Mouse (Mus musculus): ENCODE measurements around the gene Slamf1.

Gene Slamf1

GRCm38 (mm10) chr1:171766898-171767297 lies at the start of gene Slamf1:
Gene Slamf1 (plus strand): TSS chr1:171767127.
- DNase-seq, result peak; percentile 23 to 35

- no peak for DNase-seq
Observed at GRCm38 (mm10) chr1:171731195-171731594, 35.7 kb upstream of the Slamf1 start.

GRCm38 (mm10) chr1:171734898-171735297 lies 32.0 kb upstream of the Slamf1 start:
- no peak for DNase-seq

- no peak for DNase-seq
Observed at GRCm38 (mm10) chr1:171748127-171748969, 18.6 kb upstream of the Slamf1 start.

- no peak for DNase-seq
Observed at GRCm38 (mm10) chr1:171761853-171762448, 5.0 kb upstream of the Slamf1 start.

- DNase-seq, result no peak
Observed at GRCm38 (mm10) chr1:171770996-171771395, 4.1 kb downstream of the Slamf1 start.

GRCm38 (mm10) chr1:171772121-171772735 lies 5.3 kb downstream of the Slamf1 start:
- DNase-seq, result no peak

- no peak for DNase-seq
Observed at GRCm38 (mm10) chr1:171773232-171773989, 6.5 kb downstream of the Slamf1 start.

- DNase-seq, result no peak
Observed at GRCm38 (mm10) chr1:171774266-171774665, 7.3 kb downstream of the Slamf1 start.

- no peak for DNase-seq
Observed at GRCm38 (mm10) chr1:171774678-171775077, 7.8 kb downstream of the Slamf1 start.

GRCm38 (mm10) chr1:171775781-171776180 lies 8.9 kb downstream of the Slamf1 start:
- no peak for DNase-seq

- DNase-seq, result no peak
Observed at GRCm38 (mm10) chr1:171777026-171777425, 10.1 kb downstream of the Slamf1 start.

- DNase-seq, result no peak
Observed at GRCm38 (mm10) chr1:171782287-171782915, 15.5 kb downstream of the Slamf1 start.

GRCm38 (mm10) chr1:171785871-171786270 lies 18.9 kb downstream of the Slamf1 start:
- no peak for DNase-seq

- DNase-seq, result no peak
Observed at GRCm38 (mm10) chr1:171787281-171788015, 20.5 kb downstream of the Slamf1 start.

- DNase-seq, result no peak
Observed at GRCm38 (mm10) chr1:171788461-171789283, 21.7 kb downstream of the Slamf1 start.

GRCm38 (mm10) chr1:171789407-171789806 lies 22.5 kb downstream of the Slamf1 start:
- DNase-seq, result no peak

- DNase-seq, result no peak
Observed at GRCm38 (mm10) chr1:171791491-171791890, 24.6 kb downstream of the Slamf1 start.

GRCm38 (mm10) chr1:171796185-171796584 lies 29.3 kb downstream of the Slamf1 start:
- no peak for DNase-seq

- DNase-seq, result no peak
Observed at GRCm38 (mm10) chr1:171797840-171798239, 30.9 kb downstream of the Slamf1 start.

GRCm38 (mm10) chr1:171799648-171800047 lies 32.7 kb downstream of the Slamf1 start:
- no peak for DNase-seq
